Mouse (Mus musculus): ENCODE results near the gene Naa15.
"Not testable (repeated sequence)": the region's sequence is repeated elsewhere in the genome, so short reads cannot be mapped to it uniquely, and the experiment has no call there.

Gene Naa15

DNA sequence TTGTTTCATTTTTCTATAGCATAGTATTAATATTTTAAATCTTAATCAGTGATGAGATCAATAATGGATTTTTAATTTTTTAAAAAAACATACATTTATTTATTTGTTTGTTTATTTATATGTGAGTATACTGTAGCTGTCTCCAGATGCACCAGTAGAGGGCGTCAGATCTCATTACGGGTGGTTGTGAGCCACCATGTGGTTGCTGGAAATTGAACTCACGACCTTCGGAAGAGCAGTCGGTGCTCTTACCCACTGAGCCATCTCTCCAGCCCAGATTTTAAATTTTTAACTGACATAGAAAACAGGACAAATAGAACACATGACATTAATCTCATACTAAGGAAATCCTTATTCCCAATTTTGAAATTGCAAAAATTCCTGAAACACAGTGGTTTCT, 19.4 kb downstream of the Naa15 start:
- DNase-seq (ENCODE audit: low spot score in 2 of 2), result not testable (repeated sequence)

DNA sequence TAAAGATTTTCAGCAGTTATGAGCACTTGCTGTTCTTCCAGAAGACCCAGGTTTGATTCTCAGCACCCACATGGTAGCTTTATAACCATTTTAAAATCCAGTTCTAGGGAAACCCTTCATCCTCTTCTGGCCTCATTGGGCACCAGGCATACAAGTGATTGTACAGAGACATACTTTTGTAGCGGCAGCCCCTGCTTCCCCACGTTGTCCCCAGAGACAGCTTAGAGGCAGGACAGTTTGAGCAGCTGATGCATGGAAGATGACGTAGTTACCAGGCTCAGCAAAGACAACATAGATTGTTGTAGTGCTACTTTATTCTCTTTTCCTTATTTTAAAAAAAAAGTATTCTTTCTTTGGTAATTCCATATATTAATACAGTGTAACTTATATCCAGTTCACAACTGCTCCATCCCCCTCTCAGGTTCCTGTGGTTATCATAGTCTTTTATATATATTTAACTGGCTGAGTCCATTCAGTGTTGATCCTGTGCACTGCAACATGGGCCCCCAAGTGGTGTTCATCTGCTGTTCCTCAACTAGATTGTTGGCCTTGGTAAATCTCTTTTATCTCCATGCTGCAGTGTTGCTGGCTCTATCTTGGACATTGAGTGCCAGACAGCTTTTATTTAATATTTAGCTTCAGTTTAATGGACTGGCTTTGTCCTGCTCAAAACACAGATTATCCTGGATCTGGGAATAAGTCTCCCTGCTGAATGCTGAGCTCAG, 20.1 kb downstream of the Naa15 start:
- DNase-seq (ENCODE audit: low spot score in 2 of 2), result peak; percentile 45 to 59

DNA sequence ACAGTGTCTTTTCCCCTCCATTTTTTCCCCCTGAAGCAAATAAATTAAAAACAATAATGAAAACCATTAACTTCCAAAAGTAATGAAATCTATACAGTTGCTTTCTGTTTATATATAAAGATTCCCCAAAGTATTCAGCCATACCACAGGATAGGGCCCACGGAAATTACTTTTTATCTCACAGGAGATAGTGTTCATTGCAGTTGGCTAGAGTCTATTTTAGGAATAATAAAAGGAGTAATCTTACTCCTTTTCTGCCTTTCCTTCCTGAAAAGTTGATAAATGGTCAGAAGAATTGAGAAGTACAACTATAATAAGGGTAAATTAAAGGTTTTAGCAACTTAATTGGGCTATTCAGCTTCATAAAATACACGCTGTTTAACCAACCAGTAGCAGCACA, 53.6 kb downstream of the Naa15 start:
- no peak for DNase-seq (ENCODE audit: low spot score in 2 of 2)

DNA sequence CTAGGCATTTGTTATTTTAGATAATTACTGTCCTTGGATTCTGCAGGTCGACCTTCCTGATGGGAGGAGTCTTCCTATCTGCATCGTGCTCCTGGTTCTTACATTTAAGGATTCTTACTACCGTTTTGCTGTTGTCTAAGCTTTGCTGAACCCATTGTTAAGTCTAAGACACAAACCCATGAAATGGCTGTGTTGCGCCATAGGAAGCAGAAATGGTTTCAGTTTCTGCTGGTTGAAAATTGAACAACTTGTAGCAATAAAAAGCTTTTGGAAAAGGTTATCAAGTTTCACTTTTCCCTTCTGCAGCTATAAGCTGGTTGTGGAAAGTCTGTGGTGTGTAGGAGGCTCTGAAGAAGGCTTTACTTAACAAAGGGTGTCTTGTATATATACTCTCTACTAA, 60.8 kb downstream of the Naa15 start:
- DNase-seq (ENCODE audit: low spot score in 2 of 2), result no peak

DNA sequence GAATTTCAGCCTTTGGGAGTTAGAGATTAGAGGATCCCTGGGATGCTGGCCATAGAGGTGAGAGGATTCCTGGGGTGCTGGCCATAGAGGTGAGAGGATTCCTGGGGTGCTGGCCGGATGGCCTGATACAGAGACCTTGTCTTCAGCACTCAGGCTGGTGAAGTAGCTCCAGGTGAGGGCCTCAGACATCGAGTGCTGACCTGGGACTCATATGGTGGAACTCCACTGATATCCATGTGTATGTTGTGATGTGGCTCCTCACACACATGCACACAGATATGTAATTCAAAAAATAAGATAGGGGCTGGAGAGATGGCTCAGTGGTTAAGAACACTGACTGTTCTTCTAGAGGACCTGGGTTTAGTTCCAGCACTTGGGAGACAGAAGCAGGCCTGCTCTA, 64.9 kb downstream of the Naa15 start:
- DNase-seq (ENCODE audit: low spot score in 2 of 2), result no peak

DNA sequence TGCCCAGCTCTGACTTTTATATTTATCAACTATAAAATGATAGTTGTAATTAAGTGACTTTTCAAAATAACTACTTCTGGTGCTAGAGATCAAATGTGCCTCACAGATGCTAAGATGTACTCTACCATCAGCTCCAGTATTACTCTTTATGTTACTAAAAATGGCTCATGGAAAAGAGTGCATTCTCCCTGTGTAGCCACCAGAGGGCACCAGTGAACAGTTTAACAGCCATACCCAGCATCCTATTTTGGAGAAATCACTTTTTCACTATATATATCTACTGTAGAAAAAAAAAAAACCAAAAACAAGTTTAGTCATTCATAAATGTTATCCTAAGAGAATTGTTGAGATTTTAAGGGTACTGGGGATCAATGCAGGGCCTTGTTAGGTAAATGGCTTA, 66.1 kb downstream of the Naa15 start:
- peak; percentile 22 to 47 for DNase-seq (ENCODE audit: low spot score in 2 of 2)

DNA sequence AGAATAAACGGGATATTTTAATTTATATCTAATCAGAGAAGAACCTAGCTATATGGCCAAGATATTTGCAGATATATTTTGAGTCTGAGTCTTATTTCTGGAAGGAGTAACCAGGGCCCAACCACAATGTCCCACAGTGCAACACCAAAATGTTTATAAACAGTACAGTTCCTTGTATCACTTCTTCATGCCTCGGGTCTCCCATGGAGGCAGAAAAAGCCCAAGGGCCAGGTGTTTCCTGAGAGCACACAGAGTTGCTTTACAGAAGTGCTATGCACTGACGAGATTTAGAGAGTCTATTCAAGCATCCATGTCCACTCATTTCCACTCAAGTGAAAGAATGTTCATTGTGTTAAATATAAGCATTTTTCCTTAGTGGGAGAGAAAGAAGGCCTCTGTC, 66.9 kb downstream of the Naa15 start:
- DNase-seq (ENCODE audit: low spot score in 2 of 2), result peak in 1 of 2 experiments; percentile 6

DNA sequence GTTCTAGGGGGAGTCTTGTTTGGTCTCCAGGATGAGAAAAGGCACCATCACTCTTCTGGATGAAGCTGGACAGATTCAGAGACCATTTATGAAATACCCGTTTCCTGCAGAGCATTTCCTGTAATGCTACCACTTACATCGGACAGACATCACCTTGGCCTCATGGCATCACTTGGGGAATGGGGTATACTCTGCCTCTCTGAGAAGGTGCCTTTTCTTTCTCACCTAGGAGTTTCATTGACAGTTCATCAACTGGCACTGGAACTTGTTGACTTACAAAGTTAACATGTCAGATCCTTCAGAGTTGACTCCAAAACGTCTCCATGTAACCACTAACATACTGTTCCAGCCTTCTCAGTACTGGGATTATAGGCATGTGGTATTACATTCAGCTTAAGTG, 67.8 kb downstream of the Naa15 start:
- DNase-seq (ENCODE audit: low spot score in 2 of 2), result no peak

DNA sequence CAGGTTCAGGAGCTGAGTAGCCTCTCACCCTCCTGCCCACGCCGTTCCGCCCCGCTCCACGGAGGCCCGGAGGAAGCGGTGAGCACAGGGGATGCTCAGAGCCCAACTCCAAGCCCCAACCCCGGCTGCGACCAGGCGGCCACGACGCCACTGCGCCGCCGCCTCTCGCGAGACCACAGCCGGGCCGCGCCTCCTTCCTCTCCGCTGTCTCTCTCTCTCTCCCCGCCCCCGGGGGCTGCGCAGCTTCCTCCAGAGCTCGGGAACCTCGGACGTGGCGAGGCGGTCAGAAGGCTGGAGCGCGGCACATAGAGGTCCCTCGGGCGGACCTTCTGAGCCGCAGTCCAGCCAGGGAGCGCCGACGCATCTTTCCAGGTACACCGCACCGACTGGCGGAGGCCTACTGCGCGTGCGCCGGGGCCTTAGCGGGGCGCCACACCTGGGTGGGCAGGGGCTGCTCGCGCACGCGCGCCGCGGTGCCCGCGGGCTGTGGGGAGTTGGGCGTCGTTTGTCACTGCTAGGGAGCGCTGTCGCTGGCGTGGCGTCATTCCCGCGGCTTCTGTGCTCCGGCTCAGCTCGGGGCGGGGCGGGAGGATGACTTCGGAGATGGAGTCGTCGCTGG, 68.9 kb downstream of the Naa15 start, which contains the start of gene Rab33b:
Rab33b (plus strand) TSS at position 180 of the 619 bp plus-strand sequence.
- peak; percentile 96 to 97 for DNase-seq (ENCODE audit: low spot score in 2 of 2)

DNA sequence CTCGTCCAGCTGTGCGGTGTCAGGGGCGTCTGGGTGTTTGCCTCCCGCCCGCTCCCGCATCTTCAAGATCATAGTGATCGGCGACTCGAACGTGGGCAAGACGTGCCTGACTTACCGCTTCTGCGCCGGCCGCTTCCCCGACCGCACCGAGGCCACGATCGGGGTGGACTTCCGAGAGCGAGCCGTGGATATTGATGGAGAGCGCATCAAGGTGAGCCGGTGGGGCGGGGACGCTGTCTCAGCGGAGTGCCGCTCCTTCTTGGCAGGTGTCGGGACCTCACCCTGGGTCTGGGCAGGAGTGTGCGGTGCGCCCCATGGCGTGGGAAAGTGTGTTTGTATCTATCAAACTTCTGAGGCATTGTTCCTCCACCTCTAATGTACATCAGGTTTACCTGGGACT, 69.4 kb downstream of the Naa15 start:
- no peak for DNase-seq (ENCODE audit: low spot score in 2 of 2)

DNA sequence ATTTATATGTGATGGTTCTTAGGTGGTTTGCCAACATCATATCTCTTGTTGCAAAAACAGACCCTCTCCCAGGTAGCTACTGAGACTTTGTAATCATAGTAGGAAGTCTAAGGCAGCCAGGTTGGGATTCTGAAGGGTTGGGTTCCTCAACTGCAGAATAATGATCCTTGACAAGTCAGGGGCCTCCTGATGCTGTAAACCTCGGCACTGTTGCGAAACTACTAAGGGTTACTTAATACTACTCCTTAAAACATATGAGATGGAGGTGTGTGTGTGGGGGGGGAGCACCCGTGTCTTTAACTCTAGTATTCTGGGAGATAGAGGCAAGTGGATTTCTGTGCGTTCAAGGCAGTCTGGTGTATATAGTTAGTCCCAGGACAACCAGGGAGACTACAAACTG, 70.4 kb downstream of the Naa15 start:
- no peak for DNase-seq (ENCODE audit: low spot score in 2 of 2)

DNA sequence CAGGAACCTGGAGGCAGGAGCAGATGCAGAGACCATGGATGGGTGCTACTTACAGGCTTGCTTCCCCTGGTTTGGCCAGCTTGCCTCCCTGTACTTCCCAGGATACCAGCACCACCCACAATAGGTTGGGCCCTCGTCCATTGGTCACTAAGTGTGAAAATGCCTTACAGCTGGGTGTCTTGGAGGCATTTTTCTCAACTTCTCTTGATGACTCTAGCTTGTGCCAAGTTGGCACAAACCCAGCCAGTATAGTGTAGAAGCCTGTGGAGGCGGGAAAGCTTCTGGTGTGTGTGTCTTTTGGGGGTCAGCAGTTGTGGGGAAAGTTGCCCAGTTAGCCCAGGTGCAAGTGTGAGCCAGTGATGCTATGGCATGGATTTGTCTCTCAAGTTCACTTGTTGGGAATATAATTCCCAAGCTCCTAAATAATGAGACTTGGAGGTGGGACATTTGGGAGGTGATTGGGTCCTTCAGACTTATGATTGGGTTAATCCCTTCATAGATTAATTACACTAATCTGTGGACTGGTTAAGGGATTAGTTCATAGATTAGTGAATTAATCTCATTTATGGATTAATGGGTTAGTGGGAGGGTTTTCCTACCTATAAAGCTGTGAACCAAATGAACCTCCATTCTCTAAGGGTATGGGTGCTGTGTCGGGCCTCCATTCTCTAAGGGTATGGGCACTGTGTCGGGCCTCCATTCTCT, 71.7 kb downstream of the Naa15 start:
- DNase-seq (ENCODE audit: low spot score in 2 of 2), result no peak

DNA sequence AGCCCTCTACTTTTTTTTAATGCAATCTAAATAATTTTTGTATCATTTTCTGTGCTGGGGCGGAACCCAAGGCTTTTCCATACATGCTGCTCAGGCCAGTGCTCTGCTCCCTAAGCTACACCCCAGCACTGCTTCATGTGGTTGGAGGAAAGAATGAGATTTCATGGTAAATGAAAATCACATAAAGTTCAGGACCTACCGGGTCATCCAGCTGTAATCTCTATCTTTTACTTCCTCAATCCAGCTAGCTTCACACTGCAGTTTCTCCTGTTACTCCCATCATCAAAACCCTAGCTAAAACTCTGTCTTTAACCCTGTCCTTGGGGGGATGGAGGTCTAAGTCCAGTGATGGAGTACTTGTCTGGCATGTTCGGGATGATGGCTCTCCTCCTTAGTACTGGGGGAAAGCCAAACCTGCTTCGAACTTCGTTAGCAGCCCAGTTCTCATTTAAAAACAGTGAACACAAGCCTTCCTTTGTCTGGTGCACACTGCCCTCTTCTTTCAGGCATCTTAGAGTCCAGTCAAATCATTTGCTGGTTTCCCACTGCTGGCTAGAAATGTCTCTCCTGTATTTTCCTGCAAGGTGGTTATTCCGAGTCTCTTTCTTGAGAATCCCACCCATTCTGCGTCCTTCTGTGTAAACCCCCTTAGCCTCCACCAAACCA, 75.3 kb downstream of the Naa15 start:
- no peak for DNase-seq (ENCODE audit: low spot score in 2 of 2)

DNA sequence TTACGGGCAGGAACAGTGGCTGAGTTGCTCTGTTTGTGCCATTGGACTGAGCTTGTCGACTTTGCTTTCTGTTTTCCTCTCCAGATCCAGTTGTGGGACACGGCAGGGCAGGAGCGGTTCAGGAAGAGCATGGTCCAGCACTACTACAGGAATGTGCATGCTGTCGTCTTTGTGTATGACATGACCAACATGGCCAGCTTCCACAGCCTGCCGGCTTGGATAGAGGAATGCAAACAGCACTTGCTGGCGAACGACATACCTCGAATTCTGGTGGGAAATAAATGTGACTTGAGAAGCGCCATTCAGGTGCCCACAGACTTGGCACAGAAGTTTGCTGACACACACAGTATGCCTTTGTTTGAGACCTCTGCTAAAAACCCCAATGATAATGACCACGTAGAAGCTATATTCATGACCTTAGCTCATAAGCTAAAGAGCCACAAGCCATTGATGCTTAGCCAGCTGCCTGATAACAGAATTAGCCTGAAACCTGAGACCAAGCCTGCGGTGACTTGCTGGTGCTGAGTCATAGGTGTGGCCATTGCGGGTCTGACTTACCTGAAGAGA, 78.4 kb downstream of the Naa15 start:
- no peak for DNase-seq (ENCODE audit: low spot score in 2 of 2)

DNA sequence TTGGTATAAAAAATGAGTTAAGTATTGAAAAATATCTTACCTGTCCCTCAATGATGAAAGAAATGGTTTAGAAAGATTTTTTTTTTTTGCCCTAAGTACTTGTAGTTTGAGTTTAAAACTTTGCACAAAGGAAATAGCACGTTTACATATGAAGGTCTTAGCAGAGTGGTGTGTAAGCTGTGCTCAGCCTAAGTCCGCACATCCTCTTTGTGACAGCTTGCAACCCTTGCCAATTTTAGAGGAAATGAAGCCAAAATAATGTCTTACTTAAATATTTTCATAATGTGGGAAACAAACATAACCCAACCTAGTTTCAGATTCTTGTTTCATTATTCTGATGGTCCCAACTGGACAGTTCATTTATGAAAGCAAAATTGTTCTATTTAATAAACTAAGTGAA, 79.5 kb downstream of the Naa15 start:
- no peak for DNase-seq (ENCODE audit: low spot score in 2 of 2)

DNA sequence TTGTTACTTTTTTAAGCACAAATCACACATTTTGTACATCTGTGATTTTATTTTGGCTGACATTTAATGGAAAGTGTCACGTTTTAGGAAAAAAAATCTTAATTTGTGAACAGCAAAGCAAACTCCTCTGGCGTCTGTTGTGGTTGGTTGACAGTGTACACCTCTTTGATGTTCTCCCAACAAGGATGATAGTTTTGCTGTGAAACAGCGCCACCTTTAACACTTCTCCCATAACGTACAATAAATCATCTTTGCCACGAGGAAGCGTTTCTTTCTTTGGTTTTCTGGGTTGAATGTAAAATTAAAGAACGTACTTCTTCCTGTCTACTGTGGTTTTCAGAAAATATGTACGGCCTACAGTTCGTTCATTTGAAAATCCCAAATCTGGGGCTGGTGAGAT, 80.7 kb downstream of the Naa15 start:
- DNase-seq (ENCODE audit: low spot score in 2 of 2), result no peak

DNA sequence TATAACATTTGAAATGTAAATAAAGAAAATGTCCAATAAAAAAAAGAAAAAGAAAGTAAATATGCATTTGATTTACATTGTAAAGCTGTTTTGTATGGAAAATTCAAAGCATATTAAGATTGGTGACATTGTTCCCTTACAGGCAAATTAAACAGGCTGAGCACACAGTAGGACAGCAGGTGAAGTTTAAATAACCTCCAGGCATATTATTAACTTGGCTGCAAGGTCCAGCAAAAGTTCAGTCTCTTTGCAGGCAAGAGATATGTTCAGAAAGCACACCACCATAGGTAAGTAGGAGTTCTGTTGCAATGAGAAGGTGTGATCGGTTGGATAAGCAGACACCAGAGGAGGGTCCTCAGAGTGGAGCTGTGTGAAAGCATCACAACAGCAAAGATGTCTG, 83.0 kb downstream of the Naa15 start:
- DNase-seq (ENCODE audit: low spot score in 2 of 2), result no peak

DNA sequence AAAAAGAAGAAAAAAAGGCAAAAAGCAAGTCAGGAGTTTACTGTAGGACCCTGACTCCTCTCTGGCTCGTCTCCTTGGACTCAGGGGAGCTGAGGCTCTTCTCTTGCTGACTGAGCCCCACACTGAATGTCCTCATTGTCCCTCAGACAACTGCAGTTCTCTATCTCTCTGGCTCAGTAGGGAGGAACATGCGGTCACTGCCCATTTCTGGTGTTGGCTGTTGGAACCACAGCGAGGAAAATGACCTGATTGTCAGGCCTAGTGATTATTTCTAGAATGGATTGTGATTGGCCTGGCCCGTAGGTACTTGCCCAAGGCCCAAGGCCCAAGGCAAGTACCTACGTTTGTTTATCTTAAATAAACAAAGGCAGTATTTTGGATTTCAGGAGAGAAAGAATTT, 83.7 kb downstream of the Naa15 start:
- no peak for DNase-seq (ENCODE audit: low spot score in 2 of 2)

DNA sequence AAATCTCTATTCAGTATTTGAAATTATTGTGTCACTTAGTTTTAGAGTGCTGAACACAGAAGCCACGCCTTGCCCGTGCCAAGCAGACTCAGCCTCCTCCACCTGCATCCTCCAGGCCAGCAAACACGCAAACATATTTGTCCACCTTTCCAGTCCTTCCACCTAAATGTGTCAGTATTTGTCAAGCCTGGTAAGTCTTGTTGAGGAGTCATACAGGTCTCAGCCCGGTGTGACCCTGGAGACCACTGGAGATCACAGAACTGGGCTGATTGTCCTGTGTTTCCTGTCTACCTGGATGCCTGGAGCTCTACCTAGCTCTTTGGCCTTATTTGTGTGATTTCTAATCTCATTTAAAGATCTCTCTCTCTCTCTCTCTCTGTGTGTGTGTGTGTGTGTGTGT, 84.9 kb downstream of the Naa15 start:
- DNase-seq (ENCODE audit: low spot score in 2 of 2), result no peak

DNA sequence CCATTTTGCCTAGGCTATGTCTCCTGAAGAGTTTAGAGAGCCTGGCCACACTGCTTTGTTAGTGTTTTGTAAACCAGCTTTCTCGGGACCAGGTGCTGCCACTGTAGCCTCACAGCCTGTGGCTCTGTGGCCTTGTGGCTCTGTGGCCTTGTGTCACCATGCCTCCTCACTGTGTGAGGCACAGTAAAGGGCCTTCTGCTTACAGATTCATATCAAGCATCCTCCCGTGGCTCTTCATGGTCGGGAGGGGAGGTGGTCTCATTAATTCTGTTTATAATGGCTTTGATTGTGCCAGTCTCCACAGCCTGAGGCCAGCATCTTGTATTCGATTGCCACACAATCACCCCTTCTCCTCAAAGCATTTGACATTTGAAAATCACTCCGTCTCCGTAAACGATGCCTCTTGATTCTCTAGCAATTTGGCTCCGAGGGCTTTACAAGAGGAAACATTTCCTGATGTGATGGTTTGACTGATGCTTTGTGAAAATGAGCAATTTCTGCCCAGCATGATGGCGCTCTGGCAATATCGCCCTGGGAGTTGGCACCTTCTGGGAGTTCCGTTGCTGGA, 89.5 kb downstream of the Naa15 start:
- no peak for DNase-seq (ENCODE audit: low spot score in 2 of 2)

DNA sequence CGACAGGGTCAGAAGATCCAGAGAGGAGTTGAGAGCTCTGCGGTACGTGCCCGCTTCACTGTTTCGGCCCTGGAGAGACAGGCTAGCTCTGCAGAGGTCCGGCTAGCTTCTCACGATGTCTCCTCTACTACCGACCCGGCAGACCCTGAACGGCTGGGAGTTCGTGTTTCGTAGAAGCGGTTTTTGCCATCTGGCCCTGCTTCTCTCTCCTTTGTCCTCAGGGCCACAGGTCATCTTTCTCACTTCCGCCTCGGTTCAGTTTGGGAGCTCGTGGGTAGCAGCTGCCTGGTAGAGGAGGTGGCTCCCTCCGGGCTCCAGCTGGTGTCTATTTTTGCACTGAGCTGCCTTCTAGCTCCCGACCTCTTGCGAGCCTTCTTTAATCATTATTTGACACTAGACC, 90.5 kb downstream of the Naa15 start:
- DNase-seq (ENCODE audit: low spot score in 2 of 2), result peak in 1 of 2 experiments; percentile 6

DNA sequence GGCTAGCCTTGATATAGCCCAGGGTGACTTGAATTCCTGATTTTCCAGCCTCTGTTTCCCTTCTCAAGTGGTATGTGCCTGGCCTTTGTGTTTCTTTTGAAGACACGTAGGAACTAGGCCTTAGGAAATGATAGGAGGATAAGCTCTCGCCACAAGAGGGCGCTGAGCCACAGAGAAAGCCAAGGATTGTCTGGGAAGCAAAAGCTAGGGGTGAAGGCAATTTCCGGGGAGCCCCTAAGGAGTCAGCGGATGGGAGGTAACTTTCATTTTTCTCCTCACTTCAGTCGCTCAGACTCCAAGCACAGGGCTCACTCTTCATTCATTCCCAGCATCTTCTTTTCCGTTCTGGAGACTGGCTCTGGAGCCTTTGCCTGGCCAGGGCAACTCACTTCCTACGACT, 96.0 kb downstream of the Naa15 start:
- peak; percentile 44 to 56 for DNase-seq (ENCODE audit: low spot score in 2 of 2)

Data from spleen, postnatal 36 days (tissue).